In the genomic region with DNA sequence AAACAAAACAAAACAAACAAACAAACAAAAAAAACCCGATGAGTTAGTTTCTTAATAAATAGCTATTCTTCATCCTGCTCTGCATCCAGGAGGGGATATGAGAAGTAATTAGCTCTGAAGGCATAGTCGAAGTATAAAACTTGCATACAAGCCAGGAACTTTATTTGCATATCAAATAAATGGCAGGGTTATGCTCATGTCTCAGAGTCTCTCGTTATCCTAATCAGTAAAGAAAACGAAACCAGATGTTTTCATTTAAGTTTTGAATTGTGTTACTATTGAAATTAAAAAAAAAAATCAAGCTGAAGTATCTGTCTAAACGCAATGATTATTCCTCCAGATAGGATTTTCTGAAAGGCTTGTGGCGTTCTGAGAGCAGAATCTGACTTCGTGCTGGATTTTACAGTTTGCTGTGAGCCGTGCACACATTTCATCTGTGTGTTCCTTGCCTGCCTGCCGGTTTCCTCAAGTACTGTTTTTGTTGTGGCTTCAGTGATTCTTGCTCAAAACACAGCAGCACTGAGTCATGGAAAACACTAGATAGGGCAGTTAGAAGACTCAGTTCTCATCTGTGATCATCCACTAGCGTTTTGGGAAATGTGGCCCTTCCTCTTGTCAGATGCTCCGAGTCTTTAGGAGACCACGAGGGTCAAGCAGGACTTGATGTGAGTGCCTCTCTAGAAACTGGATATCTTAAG, we compare ENCODE assay signal across 21 mouse cellular contexts.
DNase-seq lines count a peak whose midpoint lies in the region; ATAC-seq and TF ChIP-seq lines count a peak whose summit lies in the region.
"Had no signal": no experiment of that assay in that cellular context is flagged by ENCODE, and none has a peak within 500 bp of the region (broad histone marks: within the 10 kb centered on the region; RNA-seq: fewer than 3 reads in every experiment).

No protein-coding gene starts in this region.

- H3K27me3 ChIP-seq in heart, adult 2 months (ENCODE audit: control insufficient read depth, insufficient read depth, low read length), result no peaks in the 10 kb centered on the region
- no peaks in the 10 kb centered on the region for H3K27me3 ChIP-seq in embryonic facial prominence, embryonic 11.5 days (ENCODE audit: control insufficient read depth, insufficient read depth, low read length)
- H3K27me3 ChIP-seq in intestine, postnatal 0 days (replicated peaks; ENCODE audit: control insufficient read depth, insufficient read depth, low read length), result no peaks in the 10 kb centered on the region
- H3K27me3 ChIP-seq: Patski had no signal

- H3K9ac ChIP-seq in heart, adult 2 months (ENCODE audit: low read depth, low read length), result peak overlapping the region; percentile 55; the same call in 1 of the 2 replicates
- no peak overlapping the region for H3K9ac ChIP-seq in embryonic facial prominence, embryonic 11.5 days (replicated peaks; ENCODE audit: low read length)
- no peak overlapping the region for H3K9ac ChIP-seq in intestine, postnatal 0 days (ENCODE audit: low read depth, low read length)
- H3K9ac ChIP-seq: hindbrain, embryonic 14.5 days had no signal

- H3K36me3 ChIP-seq in heart, adult 2 months (ENCODE audit: control insufficient read depth, insufficient read depth, low read length), result no peaks in the 10 kb centered on the region
- no peaks in the 10 kb centered on the region for H3K36me3 ChIP-seq in embryonic facial prominence, embryonic 11.5 days (replicated peaks; ENCODE audit: control insufficient read depth, insufficient read depth, low read depth, low read length)
- H3K36me3 ChIP-seq in intestine, postnatal 0 days (ENCODE audit: control insufficient read depth, insufficient read depth), result no peaks in the 10 kb centered on the region
- H3K36me3 ChIP-seq: heart, embryonic 10.5 days had no signal

- no peak for TF ChIP-seq POLR2A in heart, adult 2 months (IDR thresholded peaks at IDR 0.05; ENCODE audit: insufficient read depth, low read depth, low read length)

- peak overlapping the region; percentile 21; the same call in 1 of the 2 replicates for H3K4me3 ChIP-seq in heart, adult 2 months
- no peak overlapping the region for H3K4me3 ChIP-seq in embryonic facial prominence, embryonic 11.5 days (ENCODE audit: low read depth, low read length)
- H3K4me3 ChIP-seq in intestine, postnatal 0 days (ENCODE audit: low read depth, low read length), result no peak overlapping the region
- H3K4me3 ChIP-seq: erythroblast, embryonic 14.5 days; heart, embryonic 10.5 days had no signal

- no peak for DNase-seq in heart, adult 2 months
- no peak for DNase-seq in heart, adult 8-10 months (ENCODE audit: low spot score)
- peak; percentile 49 for DNase-seq in CD4-positive helper T cell, adult 2 months (ENCODE audit: low read depth, low spot score)
- peak; percentile 59 for DNase-seq in embryonic facial prominence, embryonic 11.5 days (ENCODE audit: low spot score)
- DNase-seq in layer of hippocampus, adult 18-20 months (ENCODE audit: low spot score in 2 of 2), result no peak
- DNase-seq in layer of hippocampus, postnatal 10 days (ENCODE audit: low spot score in 2 of 2), result no peak
- DNase-seq: cerebellum, adult 9-11 months; heart, postnatal 10 days; kidney, adult 11 months; kidney, postnatal 25 days; liver; lung, adult 18-20 months; right cerebral cortex, postnatal 4 days had no signal

- no peaks in the 10 kb centered on the region for H3K79me2 ChIP-seq in heart, adult 2 months (replicated peaks; ENCODE audit: control insufficient read depth, insufficient read depth, low read length)

- ATAC-seq in embryonic facial prominence, embryonic 11.5 days (replicated peaks; ENCODE audit: insufficient number of reproducible peaks, low FRiP score, low TSS enrichment, low read depth), result no peak
- ATAC-seq in megakaryocyte progenitor cell, adult 5-6 weeks (replicated peaks; ENCODE audit: poor library complexity), result 0 out of 2 replicates have a peak, but pooled peaks have one; percentile 14
- no peak for ATAC-seq in intestine, postnatal 0 days
- ATAC-seq: forebrain, embryonic 14.5 days; Patski had no signal

- H3K9me3 ChIP-seq in embryonic facial prominence, embryonic 11.5 days (replicated peaks; ENCODE audit: control insufficient read depth, low read length), result no peaks in the 10 kb centered on the region
- H3K9me3 ChIP-seq in intestine, postnatal 0 days (ENCODE audit: control insufficient read depth), result no peaks in the 10 kb centered on the region
- H3K9me3 ChIP-seq: heart, embryonic 10.5 days had no signal

- intact Hi-C loops in heart, adult 2 months (cut with DNase I), result no loop called here

- TF ChIP-seq EP300 in heart, adult 2 months (IDR thresholded peaks at IDR 0.05; ENCODE audit: insufficient read depth, low read depth, low read length), result no peak

- no peak for TF ChIP-seq CTCF in heart, adult 2 months (IDR thresholded peaks at IDR 0.05)
- TF ChIP-seq CTCF in intestine, postnatal 0 days (IDR thresholded peaks at IDR 0.05; ENCODE audit: low read depth), result no peak

- no peak overlapping the region for H3K4me2 ChIP-seq in embryonic facial prominence, embryonic 11.5 days (ENCODE audit: low read depth, low read length)
- H3K4me2 ChIP-seq in intestine, postnatal 0 days (replicated peaks; ENCODE audit: low read depth), result no peak overlapping the region
- H3K4me2 ChIP-seq: hindbrain, embryonic 14.5 days; midbrain, embryonic 11.5 days had no signal

- 42% methylated on average over 12 of the region's 12 CpGs for WGBS in heart, adult 2 months
- WGBS in embryonic facial prominence, embryonic 11.5 days, result 28% methylated on average over 12 of the region's 12 CpGs
- WGBS in intestine, postnatal 0 days, result 69% methylated on average over 12 of the region's 12 CpGs

- no peak overlapping the region; the same call in 1 of the 2 replicates for H3K27ac ChIP-seq in heart, adult 2 months
- no peak overlapping the region for H3K27ac ChIP-seq in embryonic facial prominence, embryonic 11.5 days (replicated peaks; ENCODE audit: low read depth, low read length)
- no peak overlapping the region for H3K27ac ChIP-seq in intestine, postnatal 0 days (ENCODE audit: low read depth, low read length)
- H3K27ac ChIP-seq: heart, embryonic 10.5 days; hindbrain, embryonic 14.5 days had no signal

- H3K4me1 ChIP-seq in heart, adult 2 months (ENCODE audit: control insufficient read depth, insufficient read depth, low read length), result no peaks in the 10 kb centered on the region; the same call in 1 of the 2 replicates
- no peaks in the 10 kb centered on the region; the same call in 1 of the 2 replicates for H3K4me1 ChIP-seq in embryonic facial prominence, embryonic 11.5 days (ENCODE audit: control insufficient read depth, insufficient read depth, low read length)
- H3K4me1 ChIP-seq in intestine, postnatal 0 days (replicated peaks; ENCODE audit: control insufficient read depth, insufficient read depth, low read length), result no peaks in the 10 kb centered on the region
- H3K4me1 ChIP-seq: heart, embryonic 10.5 days had no signal

Comparison
In these comparisons a context has a peak if more than half of its experiments do, and no peak if none do; other contexts are left out.
1. DNase-seq: peak in CD4-positive helper T cell, adult 2 months (single experiment) and embryonic facial prominence, embryonic 11.5 days (single experiment); none in heart, adult 2 months (0 of 2), heart, adult 8-10 months (single experiment), layer of hippocampus, adult 18-20 months (0 of 2) and layer of hippocampus, postnatal 10 days (0 of 2).